Mouse (Mus musculus) MEL (cell line): ENCODE data around the gene Dapp1. TPM values are rescaled to one million over a fixed set of nuclear protein-coding genes. Genes with fewer than 3 reads are reported as not detected.

Source experiments
- DNase-seq: peaks from one replicate; pipeline ENCODE4 v3.0.0; 2011; ENCODE audit warnings: low read depth, low spot score
- H3K27ac ChIP-seq: 2 replicates; pipeline ENCODE4 v1.5.1; 2012; ENCODE audit warnings: low read depth, mild to moderate bottlenecking, control low read depth, low read length, moderate library complexity; ENCODE audit not compliant: control insufficient read depth
- H3K27me3 ChIP-seq, 2 experiments: fragments of 150-350 bp in 1 of 2; sonication (generic) in 1 of 2; 2 replicates each; pipeline ENCODE4 v1.6.1; 2012; ENCODE audit warnings: low read length in 2 of 2, mild to moderate bottlenecking in 2 of 2, improper control_type of control experiment in 1 of 2, moderate library complexity in 1 of 2; ENCODE audit not compliant: insufficient read depth in 2 of 2, control insufficient read depth in 1 of 2
- H3K36me3 ChIP-seq, 2 experiments: 2 replicates each; pipeline ENCODE4 v1.6.1; 2012 to 2014; ENCODE audit warnings: low read length in 2 of 2, improper control_type of control experiment in 1 of 2, inconsistent platforms in 1 of 2, mild to moderate bottlenecking in 1 of 2; ENCODE audit not compliant: insufficient read depth in 2 of 2, control insufficient read depth in 1 of 2
- H3K4me1 ChIP-seq, 2 experiments: fragments of 150-350 bp in 1 of 2; sonication (generic) in 1 of 2; 2 replicates each; pipeline ENCODE4 v1.6.1; 2012; ENCODE audit warnings: low read length in 2 of 2, improper control_type of control experiment in 1 of 2, mild to moderate bottlenecking in 1 of 2; ENCODE audit not compliant: insufficient read depth in 2 of 2, control insufficient read depth in 1 of 2
- H3K4me3 ChIP-seq, 2 experiments: fragments of 150-350 bp in 1 of 2; sonication (generic) in 1 of 2; 2 replicates each; pipeline ENCODE4 v1.5.1; 2012; ENCODE audit warnings: low read depth in 2 of 2, low read length in 2 of 2, mild to moderate bottlenecking in 2 of 2, moderate library complexity in 2 of 2, control low read depth in 1 of 2, improper control_type of control experiment in 1 of 2; ENCODE audit not compliant: control insufficient read depth in 1 of 2, insufficient read depth in 1 of 2
- H3K79me2 ChIP-seq: 2 replicates; pipeline ENCODE4 v1.6.1; 2012; ENCODE audit warnings: mild to moderate bottlenecking, low read length, moderate library complexity; ENCODE audit not compliant: control insufficient read depth, poor library complexity, insufficient read depth
- H3K9ac ChIP-seq: 2 replicates; pipeline ENCODE4 v1.6.1; 2012; ENCODE audit warnings: low read depth, mild to moderate bottlenecking, control low read depth, low read length, moderate library complexity; ENCODE audit not compliant: control insufficient read depth, poor library complexity, severe bottlenecking
- H3K9me3 ChIP-seq: fragments of 150-350 bp; sonication (generic); replicated peaks from 2 replicates; pipeline ENCODE4 v1.6.1; 2012; ENCODE audit warnings: mild to moderate bottlenecking, low read length, improper control_type of control experiment, moderate library complexity; ENCODE audit not compliant: insufficient read depth
- CHD1 ChIP-seq: IDR thresholded peaks from 2 replicates; pipeline ENCODE4 v1.6.1; 2012; ENCODE audit warnings: low read depth, mild to moderate bottlenecking, inconsistent platforms, low read length, improper control_type of control experiment
- CTCF ChIP-seq, 3 experiments: IDR thresholded peaks in 2 of 3; conservative IDR thresholded peaks in 1 of 3; 2 replicates each; pipeline ENCODE4 v1.5.1; 2011 to 2012; ENCODE audit warnings: low read length in 3 of 3, low read depth in 2 of 3, mild to moderate bottlenecking in 2 of 3, improper control_type of control experiment in 1 of 3, inconsistent platforms in 1 of 3, mixed read lengths in 1 of 3, moderate library complexity in 1 of 3; ENCODE audit not compliant: control insufficient read depth in 1 of 3, insufficient read depth in 1 of 3, poor library complexity in 1 of 3, severe bottlenecking in 1 of 3
- E2F4 ChIP-seq: IDR thresholded peaks from 2 replicates; pipeline ENCODE4 v1.6.1; 2011; ENCODE audit warnings: low read depth, low read length, improper control_type of control experiment, borderline replicate concordance
- ELF1 ChIP-seq: IDR thresholded peaks from 2 replicates; pipeline ENCODE4 v1.6.1; 2014; ENCODE audit warnings: low read depth, mild to moderate bottlenecking, inconsistent platforms, low read length, improper control_type of control experiment, moderate library complexity
- ETS1 ChIP-seq: IDR thresholded peaks from 2 replicates; pipeline ENCODE4 v1.6.1; 2012; ENCODE audit warnings: low read depth, mild to moderate bottlenecking, inconsistent platforms, low read length, improper control_type of control experiment, moderate library complexity
- GABPA ChIP-seq: IDR thresholded peaks from 2 replicates; pipeline ENCODE4 v1.6.1; 2012; ENCODE audit warnings: low read depth, mild to moderate bottlenecking, inconsistent platforms, low read length, improper control_type of control experiment, moderate library complexity
- GATA1 ChIP-seq: IDR thresholded peaks from 2 replicates; pipeline ENCODE4 v1.6.1; 2011; ENCODE audit warnings: low read depth, low read length, improper control_type of control experiment
- HCFC1 ChIP-seq: IDR thresholded peaks from 2 replicates; pipeline ENCODE4 v1.6.1; 2012; ENCODE audit warnings: low read depth, mild to moderate bottlenecking, inconsistent platforms, low read length, improper control_type of control experiment, moderate library complexity
- MEF2A ChIP-seq: IDR thresholded peaks from 2 replicates; pipeline ENCODE4 v1.6.1; 2014; ENCODE audit warnings: low read depth, mild to moderate bottlenecking, inconsistent platforms, low read length, improper control_type of control experiment; ENCODE audit not compliant: poor library complexity, insufficient replicate concordance, severe bottlenecking; ENCODE audit errors: extremely low read depth
- MXI1 ChIP-seq: IDR thresholded peaks from 2 replicates; pipeline ENCODE4 v1.6.1; 2011; ENCODE audit warnings: mild to moderate bottlenecking, low read depth, low read length, improper control_type of control experiment
- MYB ChIP-seq: IDR thresholded peaks from 2 replicates; pipeline ENCODE4 v1.6.1; 2011; ENCODE audit warnings: mild to moderate bottlenecking, low read depth, low read length, improper control_type of control experiment
- NELFE ChIP-seq: IDR thresholded peaks from 2 replicates; pipeline ENCODE4 v1.6.1; 2011; ENCODE audit warnings: low read depth, low read length, improper control_type of control experiment
- NRF1 ChIP-seq: IDR thresholded peaks from 2 replicates; pipeline ENCODE4 v1.6.1; 2014; ENCODE audit warnings: low read depth, mild to moderate bottlenecking, inconsistent platforms, low read length, improper control_type of control experiment, moderate library complexity; ENCODE audit not compliant: poor library complexity, insufficient read depth, severe bottlenecking
- POLR2A ChIP-seq, 2 experiments: IDR thresholded peaks; 2 replicates each; pipeline ENCODE4 v1.6.1; 2011 to 2012; ENCODE audit warnings: low read length in 2 of 2, mild to moderate bottlenecking in 2 of 2, control low read depth in 1 of 2, improper control_type of control experiment in 1 of 2, low read depth in 1 of 2, moderate library complexity in 1 of 2; ENCODE audit not compliant: control insufficient read depth in 1 of 2, insufficient read depth in 1 of 2, poor library complexity in 1 of 2
- RAD21 ChIP-seq: IDR thresholded peaks from 2 replicates; pipeline ENCODE4 v1.6.1; 2011; ENCODE audit warnings: mild to moderate bottlenecking, low read depth, low read length, improper control_type of control experiment
- SMC3 ChIP-seq: IDR thresholded peaks from 2 replicates; pipeline ENCODE4 v1.6.1; 2011; ENCODE audit warnings: low read depth, low read length, improper control_type of control experiment
- TCF12 ChIP-seq: IDR thresholded peaks from 2 replicates; pipeline ENCODE4 v1.6.1; 2014; ENCODE audit warnings: low read depth, mild to moderate bottlenecking, inconsistent platforms, low read length, improper control_type of control experiment, moderate library complexity
- USF1 ChIP-seq: IDR thresholded peaks from 2 replicates; pipeline ENCODE4 v1.6.1; 2014; ENCODE audit warnings: low read depth, mild to moderate bottlenecking, inconsistent platforms, low read length, improper control_type of control experiment, moderate library complexity
- ZC3H11A ChIP-seq: IDR thresholded peaks from 2 replicates; pipeline ENCODE4 v1.6.1; 2012; ENCODE audit warnings: low read depth, mild to moderate bottlenecking, inconsistent platforms, low read length, improper control_type of control experiment
- polyA plus RNA-seq, 2 experiments: library from polyadenylated mRNA; stranded (reverse) in 1 of 2; unstranded in 1 of 2; fragments of >175 nt in 1 of 2; fragments of >200 nt in 1 of 2; gene quantifications; 2 replicates each; pipeline versions ENCODE4 v1.2.1 to v1.2.4; 2012; ENCODE audit warnings: low replicate concordance in 2 of 2, low read depth in 1 of 2; ENCODE audit not compliant: insufficient read length in 2 of 2, insufficient read depth in 1 of 2, missing spikeins in 1 of 2
- total RNA-seq: library from RNA; depleted of rRNA; stranded (reverse); fragments of 300-350 nt; gene quantifications from 2 replicates; pipeline ENCODE4 v1.2.3, GENCODE M21; 2012

Gene Dapp1
- total and polyA plus RNA-seq, 3 experiments: 45.7 to 91.5 (median 67.3) TPM

DNA sequence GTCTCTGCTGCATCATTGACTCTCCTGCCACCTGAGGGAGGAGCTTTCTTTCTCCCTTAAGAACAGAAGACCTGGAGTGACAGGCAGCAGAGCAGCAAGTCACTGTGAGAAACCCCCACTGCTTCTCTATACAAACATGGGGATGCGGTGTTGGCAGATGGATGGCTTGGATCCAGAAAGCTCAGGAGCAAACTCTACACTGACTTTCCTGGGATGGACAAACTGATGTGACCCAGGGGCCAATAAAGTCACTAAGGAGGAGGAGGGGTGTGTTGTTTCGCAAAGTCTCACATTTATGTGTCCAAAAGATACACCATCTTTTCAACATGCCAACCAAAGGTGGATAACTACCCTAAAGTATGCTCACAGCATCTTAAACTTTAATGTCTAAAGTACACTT, 12.9 kb upstream of the Dapp1 start:
- Histone ChIP-seq H3K9me3 (no peaks in the 10 kb centered on the region), H3K9ac (no peak overlapping the region), H3K79me2 (no peaks in the 10 kb centered on the region), H3K27me3 (no peaks in the 10 kb centered on the region), H3K4me3 (no peak overlapping the region), H3K4me1 (peaks cover 0 to 14% of the 10 kb centered on the region in 2 experiments; a peak in 2 of 4 replicates), H3K36me3 (peaks cover 0 to 7% of the 10 kb centered on the region in 2 experiments; a peak in 1 of 4 replicates), H3K27ac (no peak overlapping the region)
- TF ChIP-seq POLR2A (IDR thresholded peaks at IDR 0.05; ENCODE audit: control insufficient read depth in 1 of 2, insufficient read depth in 1 of 2, low read depth in 1 of 2, low read length in 2 of 2, poor library complexity in 1 of 2) (no peak), TCF12 (no peak), MXI1 (no peak), MYB (no peak), CTCF (IDR thresholded peaks at IDR 0.05 in 2 of 3, conservative IDR thresholded peaks at IDR 0.05 in 1 of 3; ENCODE audit: control insufficient read depth in 1 of 3, insufficient read depth in 1 of 3, low read depth in 2 of 3, low read length in 3 of 3, poor library complexity in 1 of 3, severe bottlenecking in 1 of 3) (no peak), NRF1 (no peak), ETS1 (no peak), CHD1 (no peak), SMC3 (no peak), MEF2A (no peak), E2F4 (no peak), ZC3H11A (no peak), NELFE (no peak), ELF1 (no peak), USF1 (no peak), GABPA (no peak)
- no peak for DNase-seq

DNA sequence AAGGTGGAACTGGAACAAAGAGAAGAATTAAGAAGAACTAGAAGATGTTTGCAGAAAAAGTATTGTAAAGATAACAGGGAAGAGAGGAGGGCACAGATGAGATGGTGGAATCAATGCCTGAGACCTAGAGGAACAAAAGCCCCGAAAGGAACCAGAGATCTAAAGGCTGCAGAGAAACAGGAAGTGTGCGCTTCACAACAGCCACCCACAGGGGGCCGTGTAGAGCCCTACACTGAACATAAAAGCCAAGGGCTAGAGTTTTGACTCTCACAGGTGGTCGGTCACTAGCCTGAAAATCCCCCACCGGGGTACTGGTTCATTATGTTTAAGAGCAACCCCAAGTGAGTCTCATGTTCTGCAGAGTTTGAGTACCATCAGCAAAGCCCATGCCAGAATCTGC, 11.0 kb upstream of the Dapp1 start:
- no peaks in the 10 kb centered on the region for H3K9me3 ChIP-seq
- no peaks in the 10 kb centered on the region for H3K27me3 ChIP-seq
- H3K4me1 ChIP-seq: peaks cover 0 to 10% of the 10 kb centered on the region in 2 experiments; a peak in 2 of 4 replicates
- H3K9ac ChIP-seq: no peak overlapping the region
- no peak overlapping the region for H3K4me3 ChIP-seq
- TF ChIP-seq HCFC1 (no peak), ZC3H11A (peak; percentile 35), CTCF (IDR thresholded peaks at IDR 0.05 in 2 of 3, conservative IDR thresholded peaks at IDR 0.05 in 1 of 3; ENCODE audit: control insufficient read depth in 1 of 3, insufficient read depth in 1 of 3, low read depth in 2 of 3, low read length in 3 of 3, poor library complexity in 1 of 3, severe bottlenecking in 1 of 3) (peak; percentile 67 to 80 (median 76)), RAD21 (peak; percentile 47), GABPA (no peak), ELF1 (peak; percentile 79), SMC3 (peak; percentile 68), GATA1 (no peak)
- H3K27ac ChIP-seq: no peak overlapping the region
- H3K79me2 ChIP-seq: no peaks in the 10 kb centered on the region
- DNase-seq: peak; percentile 69
- H3K36me3 ChIP-seq: peaks cover 0 to 7% of the 10 kb centered on the region in 2 experiments; a peak in 1 of 4 replicates
